Mouse (Mus musculus) kidney, embryonic 14.5 days (tissue): ENCODE results near the gene Elp5. TPM values are rescaled to one million over a fixed set of nuclear protein-coding genes. Genes with fewer than 3 reads are reported as not detected.

Experiments
- ATAC-seq: fragments of 200-750 bp; cut with Nextera tagmentation; 2 replicates; pipeline ENCODE4 v1.8.0; 2017; ENCODE audit warnings: moderate number of reproducible peaks, mild to moderate bottlenecking, moderate TSS enrichment, moderate library complexity; ENCODE audit not compliant: low FRiP score, low TSS enrichment
- H3K27ac ChIP-seq: fragments of 300-500 bp; sonication (generic); 2 replicates; pipeline ENCODE4 v1.5.1; 2014; ENCODE audit warnings: low read depth, mild to moderate bottlenecking, low read length, moderate library complexity, mixed read lengths
- H3K27me3 ChIP-seq: fragments of 300-500 bp; sonication (generic); 2 replicates; pipeline ENCODE4 v1.6.1; 2014; ENCODE audit warnings: mild to moderate bottlenecking, low read length; ENCODE audit not compliant: control insufficient read depth, insufficient read depth
- H3K36me3 ChIP-seq: fragments of 300-500 bp; sonication (generic); 2 replicates; pipeline ENCODE4 v1.6.1; 2014; ENCODE audit warnings: low read length, mixed read lengths; ENCODE audit not compliant: control insufficient read depth, insufficient read depth
- H3K4me1 ChIP-seq: fragments of 300-500 bp; sonication (generic); 2 replicates; pipeline ENCODE4 v1.6.1; 2014; ENCODE audit warnings: low read length, mixed read lengths; ENCODE audit not compliant: control insufficient read depth, insufficient read depth
- H3K4me2 ChIP-seq: fragments of 300-500 bp; sonication (generic); replicated peaks from 2 replicates; pipeline ENCODE4 v1.6.1; 2014; ENCODE audit warnings: low read depth, mild to moderate bottlenecking, low read length
- H3K4me3 ChIP-seq: fragments of 300-500 bp; sonication (generic); 2 replicates; pipeline ENCODE4 v1.5.1; 2014; ENCODE audit warnings: mild to moderate bottlenecking, low read length
- H3K9ac ChIP-seq: fragments of 300-500 bp; sonication (generic); 2 replicates; pipeline ENCODE4 v1.6.1; 2014; ENCODE audit warnings: low read depth, mild to moderate bottlenecking, low read length, moderate library complexity
- H3K9me3 ChIP-seq: fragments of 300-500 bp; sonication (generic); 2 replicates; pipeline ENCODE4 v1.6.1; 2016; ENCODE audit warnings: low read length; ENCODE audit not compliant: control insufficient read depth
- WGBS: fragments of 180-500 bp; shearing (Covaris S2); extraction: QIAGEN DNeasy Blood & Tissue Kit; methylation state at CpG from one replicate; pipeline ENCODE4 v1.1.7; 2014; 5-methylcytosine and 5-hydroxymethylcytosine counted together
- polyA plus RNA-seq: library from polyadenylated mRNA; unstranded; fragments of >200 nt; fragmentation: Nextera tagmentation; extraction: Ambion mirVana; gene quantifications from 2 replicates; pipeline ENCODE4 v1.2.1, GENCODE M21; 2014

Elp5 gene
- polyA plus RNA-seq, result 117 and 141 TPM in 2 replicates

DNA sequence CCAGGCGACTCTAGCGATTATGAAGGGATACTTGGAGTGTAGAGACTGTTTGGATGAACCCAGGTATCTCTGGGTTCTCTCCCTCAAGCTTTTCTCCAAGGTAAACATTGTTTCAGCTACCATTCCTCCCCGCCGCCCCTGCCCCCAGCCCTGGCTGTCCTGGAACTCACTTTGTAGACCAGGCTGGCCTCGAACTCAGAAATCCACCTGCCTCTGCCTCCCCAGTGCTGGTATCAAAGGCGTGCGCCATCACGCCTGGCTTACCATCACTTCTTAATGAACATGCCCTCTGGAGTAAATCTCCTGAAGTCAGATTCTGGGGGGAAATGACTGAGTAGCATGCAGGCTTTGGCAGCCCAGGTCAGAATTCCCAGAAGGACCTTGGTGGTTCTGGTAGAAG lies at the start of gene Elp5:
TSS of gene Elp5 (minus strand) at position 293 of the 400 bp plus-strand sequence.
- peaks cover 44% of the 10 kb centered on the region for H3K36me3 ChIP-seq
- ATAC-seq, result no peak

DNA sequence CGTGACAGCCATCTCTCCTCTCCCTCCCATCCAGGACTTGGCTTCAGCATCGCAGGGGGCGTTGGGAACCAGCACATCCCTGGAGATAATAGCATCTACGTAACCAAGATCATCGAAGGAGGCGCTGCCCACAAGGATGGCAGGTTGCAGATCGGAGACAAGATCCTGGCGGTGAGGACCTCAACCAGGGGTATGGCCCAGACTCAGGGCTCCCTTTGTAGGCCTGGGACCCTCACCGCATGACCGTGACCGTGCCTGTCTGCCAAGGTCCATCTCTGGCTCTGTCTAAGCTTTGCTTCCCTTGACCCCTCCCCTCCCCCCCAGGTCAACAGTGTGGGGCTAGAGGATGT lies 49.0 kb upstream of the Elp5 start:
- no peaks in the 10 kb centered on the region for H3K9me3 ChIP-seq
- H3K27me3 ChIP-seq, result no peaks in the 10 kb centered on the region
- no peak overlapping the region for H3K4me2 ChIP-seq
- peaks cover 39% of the 10 kb centered on the region for H3K4me1 ChIP-seq
- H3K27ac ChIP-seq, result no peak overlapping the region
- ATAC-seq, result no peak
- 96% methylated on average over 11 of the region's 11 CpGs for WGBS
- peaks cover 30% of the 10 kb centered on the region for H3K36me3 ChIP-seq
- no peak overlapping the region for H3K9ac ChIP-seq
- H3K4me3 ChIP-seq, result no peak overlapping the region

More for the DNA sequence above, at the start of gene Elp5:
- Histone ChIP-seq H3K9me3 (no peaks in the 10 kb centered on the region), H3K4me2 (peak within 1 kb of the TSS; percentile 90), H3K4me3 (peak within 1 kb of the TSS; percentile 100), H3K4me1 (peaks cover 15% of the 10 kb centered on the region), H3K9ac (peak within 1 kb of the TSS; percentile 99), H3K27me3 (no peaks in the 10 kb centered on the region), H3K27ac (peak within 1 kb of the TSS; percentile 99)
- WGBS, result 44% methylated on average over 8 of the region's 8 CpGs

DNA sequence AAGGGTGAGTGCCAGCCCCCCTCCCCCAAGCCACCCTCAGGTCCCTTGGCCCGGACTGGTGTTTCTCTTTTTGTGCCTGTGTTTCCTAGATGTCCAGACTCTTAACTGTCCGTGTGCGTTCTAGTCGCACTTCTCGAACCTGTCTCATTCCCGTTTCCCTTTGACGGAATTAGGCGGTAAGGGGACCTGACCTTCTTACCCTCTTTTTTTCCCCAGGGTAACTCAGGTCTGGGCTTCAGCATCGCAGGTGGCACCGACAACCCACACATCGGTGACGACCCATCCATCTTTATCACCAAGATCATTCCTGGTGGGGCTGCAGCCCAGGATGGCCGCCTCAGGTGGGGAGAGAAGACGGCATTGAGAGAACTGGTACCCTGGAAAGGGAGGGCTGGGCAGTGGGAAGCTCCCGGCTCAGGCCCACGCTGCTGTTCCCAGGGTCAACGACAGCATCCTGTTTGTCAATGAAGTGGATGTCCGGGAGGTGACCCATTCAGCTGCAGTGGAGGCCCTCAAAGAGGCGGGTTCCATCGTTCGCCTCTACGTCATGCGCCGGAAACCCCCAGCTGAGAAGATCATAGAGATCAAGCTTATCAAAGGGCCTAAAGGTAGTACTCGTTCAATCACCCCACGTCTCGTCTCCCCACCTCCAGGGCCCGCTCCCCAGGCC lies 48.5 kb upstream of the Elp5 start:
- no peak overlapping the region for H3K27ac ChIP-seq
- no peak overlapping the region for H3K9ac ChIP-seq
- ATAC-seq, result no peak
- H3K27me3 ChIP-seq, result no peaks in the 10 kb centered on the region
- peaks cover 30% of the 10 kb centered on the region for H3K36me3 ChIP-seq
- 95% methylated on average over 28 of the region's 28 CpGs for WGBS
- H3K4me1 ChIP-seq, result peaks cover 44% of the 10 kb centered on the region
- H3K9me3 ChIP-seq, result no peaks in the 10 kb centered on the region
- no peak overlapping the region for H3K4me2 ChIP-seq
- H3K4me3 ChIP-seq, result no peak overlapping the region

DNA sequence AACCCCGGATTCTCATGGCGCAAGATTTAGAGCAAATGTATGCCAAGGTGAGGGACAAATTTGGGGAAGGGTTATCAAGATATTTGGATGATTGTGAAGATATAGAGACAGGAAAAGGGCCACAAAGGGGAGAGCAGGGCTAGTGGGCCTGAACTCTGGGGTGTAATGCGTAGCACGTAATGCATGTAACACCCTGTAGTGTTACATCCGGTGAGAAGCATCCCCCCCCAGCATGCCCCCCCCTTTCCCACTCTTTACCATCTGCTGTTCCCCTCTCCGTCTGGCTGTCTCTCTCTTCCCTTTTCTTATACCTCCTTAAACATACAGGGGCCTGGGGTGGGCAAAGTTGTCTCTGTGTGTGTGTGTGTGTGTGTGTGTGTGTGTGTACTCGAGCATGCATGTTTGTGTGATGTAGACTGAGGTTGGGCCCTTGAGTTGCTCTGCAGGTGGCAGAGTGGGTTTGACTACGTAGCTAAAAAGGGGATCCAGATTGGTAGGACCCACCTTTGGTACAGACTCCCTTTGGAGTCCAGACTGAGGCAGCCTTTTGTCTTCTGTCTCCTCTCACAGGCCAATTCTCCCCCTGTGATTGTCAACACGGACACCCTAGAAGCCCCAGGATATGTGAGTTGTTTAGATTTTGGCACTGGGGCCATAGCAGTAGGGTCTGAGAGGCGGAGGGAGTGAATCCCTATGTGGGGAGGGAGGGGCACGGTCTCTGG lies 47.7 kb upstream of the Elp5 start:
- Histone ChIP-seq H3K27me3 (no peaks in the 10 kb centered on the region), H3K36me3 (peaks cover 30% of the 10 kb centered on the region), H3K27ac (0 out of 2 replicates have a peak overlapping the region, but pooled peaks have one; percentile 77), H3K4me3 (no peak overlapping the region), H3K9me3 (no peaks in the 10 kb centered on the region), H3K4me1 (peaks cover 48% of the 10 kb centered on the region), H3K9ac (no peak overlapping the region), H3K4me2 (peak overlapping the region; percentile 43; the same call in 1 of the 2 replicates)
- no peak for ATAC-seq
- 37% methylated on average over 11 of the region's 11 CpGs for whole genome bisulfite sequencing

DNA sequence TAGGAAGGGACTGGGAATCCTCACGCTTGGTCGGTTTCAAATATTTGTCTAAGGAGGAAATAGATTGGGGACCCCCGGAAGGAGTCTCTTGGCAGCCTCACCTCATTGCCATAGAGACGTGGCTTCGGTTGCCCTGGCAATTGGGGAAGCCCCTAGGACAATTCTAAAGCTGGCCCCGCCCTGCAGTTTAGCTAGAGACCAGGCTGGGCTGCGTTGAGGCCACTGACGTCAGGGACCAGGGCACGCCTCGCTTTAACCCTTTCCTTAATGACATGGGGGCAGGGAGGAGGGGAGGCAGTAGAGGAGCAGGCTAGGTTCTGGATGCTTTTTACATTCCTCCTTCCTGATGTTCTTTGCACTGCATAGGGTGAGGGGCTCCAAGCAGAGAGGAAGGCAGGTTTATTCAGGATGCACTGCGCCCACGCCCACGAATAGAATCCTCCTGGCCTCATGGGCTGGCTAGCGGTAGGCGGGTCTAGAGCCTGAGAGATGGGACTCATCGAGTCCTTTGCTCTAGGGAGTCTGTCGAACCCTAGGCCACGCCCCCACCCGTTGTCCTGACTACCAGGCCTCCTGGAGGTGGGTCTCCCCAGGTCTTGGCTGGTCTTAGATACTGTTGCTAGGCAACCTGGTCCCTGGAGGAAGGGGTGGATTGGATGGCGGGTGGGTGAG lies 46.9 kb upstream of the Elp5 start:
- Histone ChIP-seq H3K4me3 (peak overlapping the region; percentile 12), H3K27ac (peak overlapping the region; percentile 77), H3K4me2 (peak overlapping the region; percentile 43), H3K36me3 (peaks cover 30% of the 10 kb centered on the region), H3K4me1 (peaks cover 48% of the 10 kb centered on the region), H3K27me3 (no peaks in the 10 kb centered on the region), H3K9ac (no peak overlapping the region), H3K9me3 (no peaks in the 10 kb centered on the region)
- WGBS, result under 1% methylated on average over 20 of the region's 20 CpGs
- peak; percentile 82 for ATAC-seq

DNA sequence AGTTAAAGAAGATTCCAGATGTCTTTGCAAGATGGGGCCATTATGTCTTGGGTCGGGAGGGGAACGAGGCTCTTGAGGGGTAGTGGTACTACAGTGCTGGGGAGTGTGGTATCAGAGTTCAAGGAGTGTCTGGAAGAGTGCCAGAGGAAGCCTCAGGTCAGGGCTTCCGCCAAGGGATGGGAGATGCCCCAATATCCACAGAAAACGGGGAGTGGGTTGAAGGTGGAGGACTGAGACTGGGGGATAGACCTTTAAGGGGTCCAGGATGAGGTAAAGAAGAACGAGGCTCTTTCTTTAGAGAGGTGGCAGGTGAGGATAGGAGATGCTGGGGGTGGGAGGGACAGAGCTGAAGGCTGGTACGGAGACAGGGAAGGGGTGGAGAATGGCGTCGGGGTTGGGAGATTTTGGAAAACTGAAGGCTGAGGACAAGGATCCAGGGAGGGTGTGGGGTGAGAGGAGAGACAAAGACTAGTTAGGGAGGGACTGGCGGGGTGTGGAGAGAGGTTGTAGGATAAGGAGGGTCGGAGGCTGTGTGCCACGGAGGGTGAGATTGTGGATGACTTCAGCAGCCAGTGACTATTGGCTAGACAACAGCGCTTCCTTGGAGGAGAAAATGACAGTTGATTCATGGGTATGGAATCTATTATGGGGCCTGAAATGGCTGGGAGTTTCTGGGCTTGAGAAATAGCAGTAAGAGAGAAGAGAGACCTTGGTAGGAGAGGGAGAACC lies 46.2 kb upstream of the Elp5 start:
- peaks cover 55% of the 10 kb centered on the region for H3K4me1 ChIP-seq
- peak overlapping the region; percentile 77 for H3K27ac ChIP-seq
- H3K9ac ChIP-seq, result no peak overlapping the region
- no peaks in the 10 kb centered on the region for H3K9me3 ChIP-seq
- H3K4me3 ChIP-seq, result peak overlapping the region; percentile 12
- peak overlapping the region; percentile 43 for H3K4me2 ChIP-seq
- 17% methylated on average over 12 of the region's 12 CpGs for WGBS
- peaks cover 30% of the 10 kb centered on the region for H3K36me3 ChIP-seq
- 0 out of 2 replicates have a peak, but pooled peaks have one; percentile 0 for ATAC-seq
- H3K27me3 ChIP-seq, result no peaks in the 10 kb centered on the region

DNA sequence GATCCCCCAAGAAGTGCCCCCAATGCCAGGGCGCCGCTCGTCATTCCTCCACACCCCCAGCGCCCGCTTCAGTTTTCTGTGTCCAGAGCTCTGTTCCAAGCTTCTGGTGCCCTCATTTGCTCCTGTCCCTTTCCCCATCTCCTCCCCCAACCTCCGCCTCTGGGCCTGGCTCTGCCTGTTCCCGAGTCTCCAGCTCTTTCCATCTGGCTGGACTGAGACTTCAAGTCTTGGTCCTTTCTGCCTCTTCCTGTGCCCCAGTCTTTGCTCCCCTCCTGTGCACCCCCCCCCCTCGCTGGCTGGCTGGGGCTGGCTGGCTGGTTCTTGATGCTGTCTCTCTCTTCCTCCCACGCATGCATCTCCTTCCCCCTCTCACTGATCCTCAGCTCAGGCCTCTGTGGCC lies 45.1 kb upstream of the Elp5 start:
- Histone ChIP-seq H3K9ac (peak overlapping the region; percentile 24; the same call in 1 of the 2 replicates), H3K27me3 (no peaks in the 10 kb centered on the region), H3K9me3 (no peaks in the 10 kb centered on the region), H3K36me3 (peaks cover 21% of the 10 kb centered on the region), H3K4me3 (peak overlapping the region; percentile 39), H3K27ac (peak overlapping the region; percentile 44; the same call in 1 of the 2 replicates), H3K4me1 (peaks cover 59% of the 10 kb centered on the region), H3K4me2 (peak overlapping the region; percentile 73)
- 23% methylated on average over 9 of the region's 9 CpGs for WGBS
- ATAC-seq, result no peak

DNA sequence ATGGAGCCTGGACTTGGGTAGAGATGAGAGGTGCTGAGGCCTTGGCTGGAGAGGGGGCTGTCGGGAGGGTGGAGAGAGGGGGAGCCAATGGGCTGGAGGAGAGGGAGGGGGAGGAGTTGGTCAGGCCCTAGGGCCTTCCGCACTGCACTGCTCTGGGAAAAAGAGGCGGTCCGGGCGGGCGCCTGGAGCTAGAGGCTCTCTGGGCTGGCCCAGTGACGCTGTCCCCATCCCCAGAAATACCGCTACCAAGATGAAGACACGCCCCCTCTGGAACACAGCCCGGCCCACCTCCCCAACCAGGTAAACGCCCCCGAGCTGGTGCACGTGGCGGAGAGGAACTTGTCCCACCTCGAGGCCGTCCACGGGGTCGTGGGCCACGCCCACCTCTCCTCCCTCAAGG lies 44.4 kb upstream of the Elp5 start:
- 2% methylated on average over 19 of the region's 19 CpGs for WGBS
- peak overlapping the region; percentile 44; the same call in 1 of the 2 replicates for H3K27ac ChIP-seq
- H3K4me3 ChIP-seq, result peak overlapping the region; percentile 39
- no peaks in the 10 kb centered on the region for H3K9me3 ChIP-seq
- peaks cover 59% of the 10 kb centered on the region for H3K4me1 ChIP-seq
- no peaks in the 10 kb centered on the region for H3K27me3 ChIP-seq
- peaks cover 14% of the 10 kb centered on the region for H3K36me3 ChIP-seq
- peak overlapping the region; percentile 24; the same call in 1 of the 2 replicates for H3K9ac ChIP-seq
- peak; percentile 77 for ATAC-seq
- H3K4me2 ChIP-seq, result peak overlapping the region; percentile 73
